Mouse (Mus musculus): ENCODE results near the gene Stoml1.

DNA sequence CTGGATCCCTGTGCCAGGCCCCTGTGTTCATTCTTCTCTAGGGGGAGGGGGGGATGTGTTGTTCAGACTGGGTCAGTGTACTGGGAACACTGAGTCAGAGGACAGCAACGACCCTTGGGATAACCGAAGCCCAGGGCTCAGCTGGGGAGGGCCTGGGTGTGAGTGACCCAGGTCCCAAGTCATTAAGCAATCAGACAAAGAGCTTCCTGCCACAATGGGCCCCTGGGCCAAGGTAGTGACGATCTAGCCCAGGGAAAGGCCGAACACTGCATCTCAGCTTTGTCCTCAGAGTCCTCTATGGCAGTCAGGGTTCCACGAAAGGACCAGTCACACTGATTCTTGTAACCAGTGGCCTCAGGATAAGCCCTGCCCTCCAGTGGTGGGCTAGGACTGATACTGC lies 50.2 kb downstream of the Stoml1 start:
- no peak for TF ChIP-seq CTCF (IDR thresholded peaks at IDR 0.05 in 2 of 3, conservative IDR thresholded peaks at IDR 0.05 in 1 of 3; ENCODE audit: control insufficient read depth in 1 of 3, insufficient read depth in 1 of 3, low read depth in 2 of 3, low read length in 3 of 3, poor library complexity in 1 of 3, severe bottlenecking in 1 of 3)
- TF ChIP-seq MAZ (IDR thresholded peaks at IDR 0.05; ENCODE audit: low read depth, low read length), result no peak
- no peak for TF ChIP-seq POLR2A (IDR thresholded peaks at IDR 0.05; ENCODE audit: control insufficient read depth in 1 of 2, insufficient read depth in 1 of 2, low read depth in 1 of 2, low read length in 2 of 2, poor library complexity in 1 of 2)
- no peak for TF ChIP-seq CHD2 (IDR thresholded peaks at IDR 0.05; ENCODE audit: low read length)
- no peak for TF ChIP-seq TAL1 (IDR thresholded peaks at IDR 0.05; ENCODE audit: low read length)
- no peak for TF ChIP-seq ZKSCAN1 (IDR thresholded peaks at IDR 0.05; ENCODE audit: low read depth, low read length)
- TF ChIP-seq ZC3H11A (IDR thresholded peaks at IDR 0.05; ENCODE audit: low read depth, low read length), result no peak
- TF ChIP-seq TCF12 (IDR thresholded peaks at IDR 0.05; ENCODE audit: low read depth, low read length), result no peak

All from MEL (cell line).